Mouse (Mus musculus) brain, embryonic 14.5 days (tissue): Measurements from ENCODE around the gene Gbp3.

Source experiments
- CTCF ChIP-seq: fragments of 200-500 bp; IDR thresholded peaks from 2 replicates; pipeline ENCODE4 v1.5.1; 2012; ENCODE audit warnings: inconsistent platforms, mild to moderate bottlenecking, moderate library complexity, borderline replicate concordance; ENCODE audit not compliant: insufficient read depth, insufficient read length; ENCODE audit errors: extremely low read depth
- POLR2A ChIP-seq: fragments of 200-500 bp; IDR thresholded peaks from 2 replicates; pipeline ENCODE4 v1.6.1; 2012; ENCODE audit warnings: mild to moderate bottlenecking, inconsistent platforms, borderline replicate concordance; ENCODE audit not compliant: poor library complexity, insufficient read depth, insufficient read length, severe bottlenecking; ENCODE audit errors: extremely low read depth

DNA sequence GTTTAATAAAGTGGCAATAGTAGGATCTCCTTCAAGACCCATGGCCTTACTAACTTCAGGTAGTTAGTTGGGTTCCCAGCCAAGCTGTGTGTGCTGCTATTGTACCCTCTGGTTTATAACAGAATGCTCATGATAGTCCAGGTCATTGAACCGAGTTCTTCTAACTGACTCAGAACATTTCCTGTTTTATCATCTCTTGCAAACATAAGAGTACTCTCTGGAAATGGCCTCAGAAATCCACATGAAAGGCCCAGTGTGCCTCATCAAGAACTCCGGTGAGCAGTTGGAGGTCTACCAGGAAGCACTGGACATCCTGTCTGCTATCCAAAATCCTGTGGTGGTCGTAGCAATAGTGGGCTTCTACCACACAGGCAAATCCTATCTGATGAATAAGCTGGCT lies 38.1 kb downstream of the Gbp3 start:
- TF ChIP-seq CTCF (no peak), POLR2A (no peak)
